Mouse (Mus musculus) colon, adult 2 months (tissue): Measurements from ENCODE around the gene Gm11146. TPM values are rescaled to one million over a fixed set of nuclear protein-coding genes. Genes with fewer than 3 reads are reported as not detected.

Experiments
- polyA plus RNA-seq: library from polyadenylated mRNA; depleted of rRNA; stranded (reverse); fragments of >200 nt; gene quantifications from 2 replicates; pipeline ENCODE4 v1.2.3, GENCODE M21; 2012; rRNA removed

The Gm11146 gene
- not detected in 2 replicates for polyA plus RNA-seq

DNA sequence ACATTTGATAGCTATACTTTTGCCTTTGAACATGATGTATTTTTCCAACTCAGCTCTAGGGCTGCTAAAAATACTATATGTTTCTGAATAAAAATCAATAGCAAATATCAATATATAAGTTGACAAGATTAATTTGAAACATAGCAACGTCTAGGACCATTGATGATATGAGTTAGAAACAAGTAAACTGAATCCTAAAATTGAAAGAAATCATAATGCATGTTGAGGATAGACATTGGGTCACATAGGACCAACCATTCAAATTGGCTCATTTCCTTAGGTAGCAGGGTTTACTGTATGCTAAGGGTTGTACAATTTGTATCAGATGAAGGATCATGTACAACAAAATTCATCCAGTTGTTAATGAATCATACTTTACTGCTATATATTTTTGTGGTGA lies at the start of gene Gm11146:
TSS of gene Gm11146 (minus strand) at position 101 of the 400 bp plus-strand sequence.

